Mouse (Mus musculus): Measurements from ENCODE around the gene Cfap46. TPM values are rescaled to one million over a fixed set of nuclear protein-coding genes. Genes with fewer than 3 reads are reported as not detected.

Cfap46 gene
- polyA plus RNA-seq, 1 experiment from 2014 or later, result 1.4 TPM

GRCm38 (mm10) chr7:139585183-139585821 is 98.3 kb downstream of the Cfap46 start:
- Histone ChIP-seq H3K36me3 (ENCODE audit: poor library complexity, severe bottlenecking) (no peaks in the 10 kb centered on the region), H3K27ac (no peak overlapping the region), H3K4me1 (peaks cover 38% of the 10 kb centered on the region), H3K27me3 (peaks cover 100% of the 10 kb centered on the region), H3K9ac (no peak overlapping the region), H3K9me3 (replicated peaks) (no peaks in the 10 kb centered on the region), H3K4me3 (no peak overlapping the region; the same call in 1 of the 2 replicates), H3K4me2 (no peak overlapping the region)
- WGBS, result 2% methylated on average over 29 of the region's 29 CpGs
- ATAC-seq, result no peak

- no peak overlapping the region for H3K4me2 ChIP-seq
- no peak overlapping the region for H3K9ac ChIP-seq
- no peak for ATAC-seq
- H3K4me3 ChIP-seq, result no peak overlapping the region; the same call in 1 of the 2 replicates
- H3K27me3 ChIP-seq, result peaks cover 100% of the 10 kb centered on the region
- WGBS, result 2% methylated on average over 53 of the region's 53 CpGs
- no peaks in the 10 kb centered on the region for H3K9me3 ChIP-seq (replicated peaks)
- H3K36me3 ChIP-seq (ENCODE audit: poor library complexity, severe bottlenecking), result no peaks in the 10 kb centered on the region
- H3K4me1 ChIP-seq, result peaks cover 38% of the 10 kb centered on the region
- no peak overlapping the region for H3K27ac ChIP-seq
These were observed 99.1 kb downstream of the Cfap46 start for GRCm38 (mm10) chr7:139584221-139585175.

- Histone ChIP-seq H3K4me1 (peaks cover 38% of the 10 kb centered on the region), H3K27ac (no peak overlapping the region), H3K9me3 (replicated peaks) (no peaks in the 10 kb centered on the region), H3K27me3 (peaks cover 100% of the 10 kb centered on the region), H3K36me3 (ENCODE audit: poor library complexity, severe bottlenecking) (no peaks in the 10 kb centered on the region), H3K4me3 (peak overlapping the region; percentile 40; the same call in 1 of the 2 replicates), H3K9ac (no peak overlapping the region), H3K4me2 (peak overlapping the region; percentile 60; the same call in 1 of the 2 replicates)
- WGBS, result 8% methylated on average over 17 of the region's 17 CpGs
- ATAC-seq, result no peak
These were observed 100.4 kb downstream of the Cfap46 start for GRCm38 (mm10) chr7:139583094-139583737.

GRCm38 (mm10) chr7:139582595-139582994 is 101.0 kb downstream of the Cfap46 start, which contains the start of gene Nkx6-2:
Nkx6-2 (minus strand) TSS chr7:139582797.
- Histone ChIP-seq H3K9me3 (replicated peaks) (no peaks in the 10 kb centered on the region), H3K27ac (no peak within 1 kb of the TSS), H3K4me2 (peak within 1 kb of the TSS; percentile 60), H3K4me3 (peak within 1 kb of the TSS; percentile 40), H3K4me1 (peaks cover 35% of the 10 kb centered on the region), H3K9ac (peak within 1 kb of the TSS; percentile 37), H3K27me3 (peaks cover 100% of the 10 kb centered on the region), H3K36me3 (ENCODE audit: poor library complexity, severe bottlenecking) (0 out of 2 replicates have a peak, but pooled peaks cover 2% of the 10 kb centered on the region)
- ATAC-seq, result peak; percentile 71
- WGBS, result under 1% methylated on average over 46 of the region's 56 CpGs

- ATAC-seq, result peak; percentile 48
- H3K27me3 ChIP-seq, result peaks cover 100% of the 10 kb centered on the region
- no peaks in the 10 kb centered on the region for H3K9me3 ChIP-seq (replicated peaks)
- under 1% methylated on average over 82 of the region's 82 CpGs for WGBS
- 0 out of 2 replicates have a peak, but pooled peaks cover 4% of the 10 kb centered on the region for H3K36me3 ChIP-seq (ENCODE audit: poor library complexity, severe bottlenecking)
- H3K4me3 ChIP-seq, result peak overlapping the region; percentile 40
- H3K27ac ChIP-seq, result no peak overlapping the region
- peak overlapping the region; percentile 60 for H3K4me2 ChIP-seq
- H3K9ac ChIP-seq, result peak overlapping the region; percentile 37
- peaks cover 35% of the 10 kb centered on the region for H3K4me1 ChIP-seq
These were observed 101.6 kb downstream of the Cfap46 start for GRCm38 (mm10) chr7:139581801-139582571.

- H3K9ac ChIP-seq, result peak overlapping the region; percentile 37; the same call in 1 of the 2 replicates
- H3K27ac ChIP-seq, result no peak overlapping the region
- peak overlapping the region; percentile 60 for H3K4me2 ChIP-seq
- no peak for ATAC-seq
- peak overlapping the region; percentile 40 for H3K4me3 ChIP-seq
- H3K27me3 ChIP-seq, result peaks cover 99% of the 10 kb centered on the region
- H3K36me3 ChIP-seq (ENCODE audit: poor library complexity, severe bottlenecking), result 0 out of 2 replicates have a peak, but pooled peaks cover 4% of the 10 kb centered on the region
- 2% methylated on average over 78 of the region's 78 CpGs for WGBS
- H3K9me3 ChIP-seq (replicated peaks), result no peaks in the 10 kb centered on the region
- peaks cover 35% of the 10 kb centered on the region for H3K4me1 ChIP-seq
These were observed 102.5 kb downstream of the Cfap46 start for GRCm38 (mm10) chr7:139580851-139581775.

- Histone ChIP-seq H3K4me2 (peak overlapping the region; percentile 18; the same call in 1 of the 2 replicates), H3K4me1 (peaks cover 26% of the 10 kb centered on the region), H3K27ac (no peak overlapping the region), H3K36me3 (ENCODE audit: poor library complexity, severe bottlenecking) (0 out of 2 replicates have a peak, but pooled peaks cover 4% of the 10 kb centered on the region), H3K9ac (no peak overlapping the region), H3K9me3 (replicated peaks) (no peaks in the 10 kb centered on the region), H3K27me3 (peaks cover 87% of the 10 kb centered on the region), H3K4me3 (no peak overlapping the region)
- no peak for ATAC-seq
- 64% methylated on average over 21 of the region's 21 CpGs for WGBS
These were observed 104.2 kb downstream of the Cfap46 start for GRCm38 (mm10) chr7:139579261-139579905.

- Histone ChIP-seq H3K4me1 (peaks cover 5% of the 10 kb centered on the region), H3K4me2 (no peak overlapping the region), H3K27ac (no peak overlapping the region), H3K9me3 (replicated peaks) (no peaks in the 10 kb centered on the region), H3K27me3 (peaks cover 55% of the 10 kb centered on the region), H3K9ac (no peak overlapping the region), H3K4me3 (no peak overlapping the region), H3K36me3 (ENCODE audit: poor library complexity, severe bottlenecking) (0 out of 2 replicates have a peak, but pooled peaks cover 4% of the 10 kb centered on the region)
- ATAC-seq, result no peak
- 86% methylated on average over 16 of the region's 16 CpGs for WGBS
These were observed 107.4 kb downstream of the Cfap46 start for GRCm38 (mm10) chr7:139576064-139576686.

- WGBS, result 91% methylated on average over 3 of the region's 3 CpGs
- ATAC-seq, result no peak
- H3K27ac ChIP-seq, result no peak overlapping the region
- H3K36me3 ChIP-seq (ENCODE audit: poor library complexity, severe bottlenecking), result 0 out of 2 replicates have a peak, but pooled peaks cover 3% of the 10 kb centered on the region
- no peak overlapping the region for H3K4me3 ChIP-seq
- H3K4me1 ChIP-seq, result no peaks in the 10 kb centered on the region
- H3K27me3 ChIP-seq, result peaks cover 20% of the 10 kb centered on the region
- H3K9ac ChIP-seq, result no peak overlapping the region
- H3K4me2 ChIP-seq, result no peak overlapping the region
- no peaks in the 10 kb centered on the region for H3K9me3 ChIP-seq (replicated peaks)
These were observed 111.0 kb downstream of the Cfap46 start for GRCm38 (mm10) chr7:139572665-139573064.
